Mouse (Mus musculus) cerebellum, adult 2 months (tissue): ENCODE results near the gene N4bp2.

Experiments used
- CTCF ChIP-seq: fragments of 200-500 bp; IDR thresholded peaks from 2 replicates; pipeline ENCODE4 v1.5.1; 2011; ENCODE audit warnings: low read depth, mild to moderate bottlenecking, control low read depth, low read length, moderate library complexity, borderline replicate concordance; ENCODE audit not compliant: insufficient read depth
- POLR2A ChIP-seq: fragments of 200-500 bp; IDR thresholded peaks from 2 replicates; pipeline ENCODE4 v1.6.1; 2011; ENCODE audit warnings: low read length, control low read depth, borderline replicate concordance; ENCODE audit not compliant: insufficient read depth

DNA sequence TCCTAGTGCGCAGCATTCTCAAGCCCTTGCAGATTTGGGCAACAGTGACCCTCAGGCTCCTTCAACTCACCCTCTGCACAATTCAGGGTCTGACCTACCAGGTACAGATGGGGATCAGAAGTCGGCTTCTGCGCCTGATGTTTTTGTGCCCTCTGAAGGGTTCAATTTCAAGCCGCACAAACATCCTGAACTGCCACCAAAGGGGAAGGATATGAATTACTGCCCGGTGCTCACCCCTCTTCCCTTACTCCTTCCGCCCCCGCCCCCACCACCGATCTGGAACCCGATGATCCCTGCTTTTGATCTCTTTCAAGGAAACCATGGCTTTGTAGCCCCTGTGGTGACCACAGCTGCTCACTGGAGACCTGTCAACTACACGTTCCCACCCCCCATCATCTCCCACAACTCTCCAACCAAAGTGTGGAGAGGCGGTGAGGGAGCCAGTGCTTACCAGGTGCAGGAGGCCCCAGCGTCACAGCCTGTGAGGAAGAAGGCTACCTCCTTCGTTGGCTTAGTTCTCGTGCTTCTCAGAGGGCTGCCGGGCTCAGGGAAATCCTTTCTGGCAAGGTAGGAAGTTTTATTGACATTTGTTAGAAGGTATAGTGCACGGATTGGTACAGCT lies 27.4 kb downstream of the N4bp2 start:
- TF ChIP-seq CTCF (no peak), POLR2A (no peak)
